Comparison of ENCODE assay signal across 7 mouse cellular contexts in the genomic region with DNA sequence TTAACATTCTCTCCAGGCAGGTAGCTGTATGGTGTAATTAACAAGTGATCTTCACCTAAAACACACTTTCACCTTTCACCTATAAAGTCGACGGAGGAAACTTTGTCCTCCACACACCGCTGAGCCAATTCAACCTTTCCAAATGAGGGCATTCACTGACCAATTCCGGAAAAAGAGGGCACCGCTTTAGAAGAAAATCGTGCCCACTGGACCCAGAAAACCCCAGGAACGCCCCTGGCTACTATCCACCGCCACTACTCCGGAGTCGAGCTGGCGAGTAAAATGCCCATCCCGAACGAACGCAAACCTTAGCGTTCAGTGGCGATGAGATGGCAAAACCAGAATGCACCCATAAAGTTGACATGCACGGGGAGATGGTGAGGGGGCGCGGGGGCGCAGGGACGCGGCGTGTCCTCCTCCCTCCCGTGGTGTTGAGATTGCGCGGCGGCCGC. TPM values are rescaled to one million over a fixed set of nuclear protein-coding genes. Genes with fewer than 3 reads are reported as not detected.
DNase-seq lines count a peak whose midpoint lies in the region; ATAC-seq and TF ChIP-seq lines count a peak whose summit lies in the region.

No protein-coding gene starts in this region.

- TF ChIP-seq POLR2A in ES-Bruce4 (IDR thresholded peaks at IDR 0.05; ENCODE audit: insufficient read depth, low read length) = no peak

- no peaks in the 10 kb centered on the region for H3K36me3 ChIP-seq in ES-Bruce4 (ENCODE audit: control insufficient read depth, insufficient read depth, low read length, poor library complexity, severe bottlenecking)
- no peaks in the 10 kb centered on the region for H3K36me3 ChIP-seq in heart, embryonic 16.5 days (ENCODE audit: control insufficient read depth, insufficient read depth)
- no peaks in the 10 kb centered on the region for H3K36me3 ChIP-seq in limb, embryonic 12.5 days
- no peaks in the 10 kb centered on the region for H3K36me3 ChIP-seq in neural tube, embryonic 13.5 days

- H3K27me3 ChIP-seq in ES-Bruce4 (ENCODE audit: control insufficient read depth, insufficient read depth, low read length, poor library complexity, severe bottlenecking) = no peaks in the 10 kb centered on the region
- no peaks in the 10 kb centered on the region for H3K27me3 ChIP-seq in heart, embryonic 16.5 days (ENCODE audit: control insufficient read depth, insufficient read depth, low read length)
- no peaks in the 10 kb centered on the region for H3K27me3 ChIP-seq in limb, embryonic 12.5 days
- no peaks in the 10 kb centered on the region for H3K27me3 ChIP-seq in neural tube, embryonic 13.5 days

- peak; percentile 59 for DNase-seq in R1 (ENCODE audit: low read depth, low spot score)
- DNase-seq in urinary bladder, postnatal 4 days (ENCODE audit: low spot score in 2 of 2) = no peak
- no peak for DNase-seq in layer of hippocampus, adult 9-11 months

- TF ChIP-seq EP300 in ES-Bruce4 (IDR thresholded peaks at IDR 0.05; ENCODE audit: insufficient read depth, low read depth, low read length) = no peak

- peaks cover 3% of the 10 kb centered on the region for H3K4me1 ChIP-seq in ES-Bruce4 (ENCODE audit: control insufficient read depth, insufficient read depth, low read length)
- peaks cover 11% of the 10 kb centered on the region for H3K4me1 ChIP-seq in heart, embryonic 16.5 days (ENCODE audit: control insufficient read depth, insufficient read depth, low read length)
- peaks cover 14% of the 10 kb centered on the region for H3K4me1 ChIP-seq in limb, embryonic 12.5 days (replicated peaks)
- peaks cover 44% of the 10 kb centered on the region for H3K4me1 ChIP-seq in neural tube, embryonic 13.5 days (replicated peaks)

- no peak for ATAC-seq in heart, embryonic 16.5 days (replicated peaks; ENCODE audit: extremely low read depth, insufficient read depth, low FRiP score)
- ATAC-seq in limb, embryonic 12.5 days (ENCODE audit: insufficient number of reproducible peaks, insufficient read depth, low FRiP score, low TSS enrichment, low read depth) = no peak; the same call in 1 of the 2 replicates
- peak; percentile 56; the same call in 1 of the 2 replicates for ATAC-seq in neural tube, embryonic 13.5 days (ENCODE audit: low read depth)

- H3K4me2 ChIP-seq in heart, embryonic 16.5 days (ENCODE audit: low read depth, low read length) = peak overlapping the region; percentile 74
- peak overlapping the region; percentile 69 for H3K4me2 ChIP-seq in limb, embryonic 12.5 days
- H3K4me2 ChIP-seq in neural tube, embryonic 13.5 days = peak overlapping the region; percentile 75

- peak overlapping the region; percentile 90 for H3K9ac ChIP-seq in ES-Bruce4 (ENCODE audit: low read depth, poor library complexity, severe bottlenecking)
- peak overlapping the region; percentile 96 for H3K9ac ChIP-seq in heart, embryonic 16.5 days (ENCODE audit: low read length)
- peak overlapping the region; percentile 91 for H3K9ac ChIP-seq in limb, embryonic 12.5 days (replicated peaks)
- H3K9ac ChIP-seq in neural tube, embryonic 13.5 days = peak overlapping the region; percentile 90

- peak overlapping the region; percentile 74 for H3K27ac ChIP-seq in ES-Bruce4 (ENCODE audit: insufficient read depth, low read length)
- peak overlapping the region; percentile 97 for H3K27ac ChIP-seq in heart, embryonic 16.5 days (ENCODE audit: low read length)
- H3K27ac ChIP-seq in limb, embryonic 12.5 days = peak overlapping the region; percentile 98
- H3K27ac ChIP-seq in neural tube, embryonic 13.5 days (replicated peaks) = peak overlapping the region; percentile 98

- under 1% methylated on average over 28 of the region's 28 CpGs for WGBS in heart, embryonic 16.5 days
- under 1% methylated on average over 27 of the region's 28 CpGs for WGBS in limb, embryonic 12.5 days
- WGBS in neural tube, embryonic 13.5 days = under 1% methylated on average over 24 of the region's 28 CpGs

- H3K9me3 ChIP-seq in ES-Bruce4 (replicated peaks; ENCODE audit: control insufficient read depth, insufficient read depth, low read length, poor library complexity, severe bottlenecking) = no peaks in the 10 kb centered on the region
- no peaks in the 10 kb centered on the region for H3K9me3 ChIP-seq in heart, embryonic 16.5 days (replicated peaks; ENCODE audit: control insufficient read depth, low read length)
- no peaks in the 10 kb centered on the region for H3K9me3 ChIP-seq in limb, embryonic 12.5 days
- H3K9me3 ChIP-seq in neural tube, embryonic 13.5 days = no peaks in the 10 kb centered on the region

- no peak for TF ChIP-seq CTCF in ES-Bruce4 (IDR thresholded peaks at IDR 0.05; ENCODE audit: low read depth, low read length)

- H3K4me3 ChIP-seq in ES-Bruce4 (ENCODE audit: low read depth, low read length) = peak overlapping the region; percentile 100
- peak overlapping the region; percentile 91 for H3K4me3 ChIP-seq in heart, embryonic 16.5 days (ENCODE audit: low read length)
- peak overlapping the region; percentile 86 for H3K4me3 ChIP-seq in limb, embryonic 12.5 days (replicated peaks)
- H3K4me3 ChIP-seq in neural tube, embryonic 13.5 days = peak overlapping the region; percentile 62

RNA-seq across cellular contexts. Expression of a gene that starts 0.7 kb away (rescaled TPM):
- polyA plus RNA-seq in ES-Bruce4 (2011; ENCODE audit: insufficient read depth, insufficient read length, low read depth, missing spikeins) = 30.0 and 33.1 TPM in 2 replicates
- 48.2 and 49.8 TPM in 2 replicates for polyA plus RNA-seq in heart, embryonic 16.5 days (2015; fragmentation: Nextera tagmentation; extraction: Ambion mirVana)
- 55.3 and 58.1 TPM in 2 replicates for polyA plus RNA-seq in limb, embryonic 12.5 days (2016; fragmentation: Nextera tagmentation; extraction: Ambion mirVana)
- 63.2 and 75.3 TPM in 2 replicates for polyA plus RNA-seq in neural tube, embryonic 13.5 days (2015; fragmentation: Nextera tagmentation; extraction: Ambion mirVana)
